Mouse (Mus musculus): ENCODE data around the gene Smim14. TPM values are rescaled to one million over a fixed set of nuclear protein-coding genes. Genes with fewer than 3 reads are reported as not detected.

Gene Smim14
- total RNA-seq (2023) = 100 to 1,000 TPM; 184 to 185 TPM

GRCm38 (mm10) chr5:65536751-65537419 is at the start of gene Smim14, which contains the start of gene Ube2k:
TSS of gene Smim14 (minus strand) at chr5:65537184.
TSS of gene Ube2k (plus strand) at chr5:65537233.

GRCm38 (mm10) chr5:65492716-65493531 is 44.1 kb downstream of the Smim14 start, which contains the start of gene Gm43552:
TSS of gene Gm43552 (minus strand) at chr5:65492833.

GRCm38 (mm10) chr5:65435806-65436561 is 101.0 kb downstream of the Smim14 start, which contains the start of gene Ugdh:
TSS of gene Ugdh (minus strand) at chr5:65435949.

Other genes with a start within 250 kb of the Smim14 start
- 10 to 100 TPM; 56.5 to 64.7 TPM for gene Rfc1, start 201.5 kb downstream of the Smim14 start, total RNA-seq (2023)
- gene Klb, start 188.9 kb downstream of the Smim14 start, total RNA-seq (2023) = not detected
- gene Rpl9, start 145.7 kb downstream of the Smim14 start, total RNA-seq (2023) = 100 to 1,000 TPM; 789 to 800 TPM
- 10 to 100 TPM; 20.8 to 22.7 TPM for gene Lias, start 145.7 kb downstream of the Smim14 start, total RNA-seq (2023)
- gene Ugdh, start 101.2 kb downstream of the Smim14 start, total RNA-seq (2023) = 10 to 100 TPM; 72.4 to 80.9 TPM
- not detected for gene Gm43552, start 44.4 kb downstream of the Smim14 start, total RNA-seq (2023)
- 10 to 100 TPM; 54.7 to 55.9 TPM for gene Ube2k, start within 50 bp of the Smim14 start, total RNA-seq (2023)
- gene Pds5a, start 161.1 kb upstream of the Smim14 start, total RNA-seq (2023) = 100 to 1,000 TPM; 136 to 169 TPM
- gene N4bp2, start 226.3 kb upstream of the Smim14 start, total RNA-seq (2023) = 10 to 100 TPM; 26.5 to 29.0 TPM

Data from neutrophil, adult 59 days (primary cell).